Mouse (Mus musculus) testis, adult 2 months (tissue): Measurements from ENCODE around the gene Pgpep1l. TPM values are rescaled to one million over a fixed set of nuclear protein-coding genes. Genes with fewer than 3 reads are reported as not detected.

Experiments
- H3K27ac ChIP-seq: fragments of 200-500 bp; 2 replicates; pipeline ENCODE4 v1.5.1; 2012; ENCODE audit warnings: low read depth, low read length; ENCODE audit not compliant: control insufficient read depth, insufficient read depth
- H3K27me3 ChIP-seq: fragments of 200-500 bp; 2 replicates; pipeline ENCODE4 v1.6.1; 2012; ENCODE audit warnings: mild to moderate bottlenecking, low read length, moderate library complexity; ENCODE audit not compliant: control insufficient read depth, insufficient read depth
- H3K36me3 ChIP-seq: fragments of 200-500 bp; 2 replicates; pipeline ENCODE4 v1.6.1; 2012; ENCODE audit warnings: mild to moderate bottlenecking, low read length; ENCODE audit not compliant: control insufficient read depth, insufficient read depth
- H3K4me1 ChIP-seq: fragments of 200-500 bp; 2 replicates; pipeline ENCODE4 v1.6.1; 2012; ENCODE audit warnings: low read length; ENCODE audit not compliant: control insufficient read depth, insufficient read depth
- H3K4me3 ChIP-seq: fragments of 200-500 bp; 2 replicates; pipeline ENCODE4 v1.5.1; 2012; ENCODE audit warnings: low read depth, mild to moderate bottlenecking, low read length, moderate library complexity, mixed read lengths; ENCODE audit not compliant: control insufficient read depth
- CTCF ChIP-seq: fragments of 200-500 bp; IDR thresholded peaks from 2 replicates; pipeline ENCODE4 v1.5.1; 2012; ENCODE audit warnings: low read depth, mild to moderate bottlenecking, inconsistent platforms, low read length, moderate library complexity; ENCODE audit not compliant: control insufficient read depth, insufficient read depth, insufficient replicate concordance
- POLR2A ChIP-seq: fragments of 200-500 bp; IDR thresholded peaks from 2 replicates; pipeline ENCODE4 v1.6.1; 2012; ENCODE audit warnings: low read depth, mild to moderate bottlenecking, inconsistent platforms, low read length, moderate library complexity; ENCODE audit not compliant: control insufficient read depth
- polyA plus RNA-seq: library from polyadenylated mRNA; depleted of rRNA; stranded (reverse); fragments of >200 nt; gene quantifications from 2 replicates; pipeline ENCODE4 v1.2.3, GENCODE M21; 2012

Pgpep1l gene
- polyA plus RNA-seq, 1 experiment = 0.11 TPM

- Histone ChIP-seq H3K36me3 (no peaks in the 10 kb centered on the region), H3K4me1 (no peaks in the 10 kb centered on the region; the same call in 1 of the 2 replicates), H3K27me3 (no peaks in the 10 kb centered on the region), H3K4me3 (no peak overlapping the region; the same call in 1 of the 2 replicates), H3K27ac (no peak overlapping the region)
- peak; percentile 98 for TF ChIP-seq CTCF
- TF ChIP-seq POLR2A = no peak
These were observed 38.8 kb upstream of the Pgpep1l start for GRCm38 (mm10) chr7:68302586-68303433.

- H3K27me3 ChIP-seq = no peaks in the 10 kb centered on the region
- H3K27ac ChIP-seq = no peak overlapping the region
- H3K4me1 ChIP-seq = no peaks in the 10 kb centered on the region; the same call in 1 of the 2 replicates
- no peaks in the 10 kb centered on the region for H3K36me3 ChIP-seq
- H3K4me3 ChIP-seq = no peak overlapping the region
- TF ChIP-seq CTCF (no peak), POLR2A (no peak)
These were observed 37.1 kb upstream of the Pgpep1l start for GRCm38 (mm10) chr7:68301160-68301559.

GRCm38 (mm10) chr7:68298381-68299076 lies 34.5 kb upstream of the Pgpep1l start:
- Histone ChIP-seq H3K27ac (no peak overlapping the region), H3K27me3 (no peaks in the 10 kb centered on the region), H3K4me3 (no peak overlapping the region), H3K4me1 (no peaks in the 10 kb centered on the region; the same call in 1 of the 2 replicates), H3K36me3 (no peaks in the 10 kb centered on the region)
- TF ChIP-seq POLR2A = no peak
- no peak for TF ChIP-seq CTCF

GRCm38 (mm10) chr7:68296487-68296886 lies 32.5 kb upstream of the Pgpep1l start:
- no peaks in the 10 kb centered on the region for H3K36me3 ChIP-seq
- TF ChIP-seq POLR2A (no peak), CTCF (no peak)
- no peak overlapping the region for H3K27ac ChIP-seq
- no peaks in the 10 kb centered on the region; the same call in 1 of the 2 replicates for H3K4me1 ChIP-seq
- H3K4me3 ChIP-seq = no peak overlapping the region
- no peaks in the 10 kb centered on the region for H3K27me3 ChIP-seq

GRCm38 (mm10) chr7:68293997-68294789 lies 30.2 kb upstream of the Pgpep1l start:
- no peak overlapping the region for H3K4me3 ChIP-seq
- TF ChIP-seq POLR2A (no peak), CTCF (no peak)
- H3K36me3 ChIP-seq = no peaks in the 10 kb centered on the region
- H3K4me1 ChIP-seq = no peaks in the 10 kb centered on the region
- no peaks in the 10 kb centered on the region for H3K27me3 ChIP-seq
- H3K27ac ChIP-seq = no peak overlapping the region

- Histone ChIP-seq H3K27ac (no peak overlapping the region), H3K4me3 (no peak overlapping the region), H3K36me3 (no peaks in the 10 kb centered on the region), H3K4me1 (no peaks in the 10 kb centered on the region), H3K27me3 (no peaks in the 10 kb centered on the region)
- TF ChIP-seq CTCF = no peak
- no peak for TF ChIP-seq POLR2A
These were observed 27.6 kb upstream of the Pgpep1l start for GRCm38 (mm10) chr7:68291603-68292002.
